Mouse (Mus musculus): ENCODE results near the gene Krt26. TPM values are rescaled to one million over a fixed set of nuclear protein-coding genes. Genes with fewer than 3 reads are reported as not detected.
A peak's percentile ranks its signal among the peaks of the same experiment; 100 is the strongest.

Krt26 gene
- polyA plus RNA-seq, 1 experiment from 2014 or later = not detected

DNA sequence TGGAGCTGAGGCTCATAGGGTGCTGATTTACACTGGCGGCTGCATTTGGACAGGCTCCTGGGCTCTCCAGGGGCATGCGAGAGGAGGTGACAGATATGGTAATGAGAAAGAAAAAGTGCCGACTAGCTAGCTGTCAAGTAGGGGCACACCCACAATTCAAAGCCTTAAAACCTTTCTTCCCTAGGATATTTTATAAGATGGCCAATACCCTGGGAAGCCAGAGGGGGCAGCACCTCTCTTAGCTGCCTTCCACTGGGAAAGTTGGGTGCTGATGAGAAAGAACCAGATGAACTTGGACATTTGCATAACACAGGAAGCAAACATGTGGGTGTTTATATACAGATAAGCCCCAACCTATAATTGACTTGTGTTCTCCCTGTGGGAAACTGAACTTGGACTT, 31.5 kb upstream of the Krt26 start:
- Histone ChIP-seq H3K36me3 (ENCODE audit: control insufficient read depth, insufficient read depth, low read length) (no peaks in the 10 kb centered on the region), H3K9ac (ENCODE audit: low read length) (no peak overlapping the region), H3K4me1 (replicated peaks; ENCODE audit: control insufficient read depth, insufficient read depth) (no peaks in the 10 kb centered on the region), H3K4me3 (ENCODE audit: low read depth, low read length) (no peak overlapping the region), H3K27me3 (ENCODE audit: control insufficient read depth, insufficient read depth, low read length) (no peaks in the 10 kb centered on the region), H3K27ac (replicated peaks) (no peak overlapping the region), H3K4me2 (replicated peaks; ENCODE audit: low read depth) (no peak overlapping the region), H3K9me3 (ENCODE audit: control insufficient read depth, low read length) (no peaks in the 10 kb centered on the region)
- ATAC-seq (ENCODE audit: low FRiP score, low TSS enrichment) (no peak), DNase-seq (ENCODE audit: low spot score) (peak; percentile 59)
- WGBS = 3% methylated on average over 3 of the region's 3 CpGs
- TF ChIP-seq EP300 (optimal IDR thresholded peaks at IDR 0.05) (no peak), CTCF (IDR thresholded peaks at IDR 0.05; ENCODE audit: low read depth) (peak; percentile 75)

DNA sequence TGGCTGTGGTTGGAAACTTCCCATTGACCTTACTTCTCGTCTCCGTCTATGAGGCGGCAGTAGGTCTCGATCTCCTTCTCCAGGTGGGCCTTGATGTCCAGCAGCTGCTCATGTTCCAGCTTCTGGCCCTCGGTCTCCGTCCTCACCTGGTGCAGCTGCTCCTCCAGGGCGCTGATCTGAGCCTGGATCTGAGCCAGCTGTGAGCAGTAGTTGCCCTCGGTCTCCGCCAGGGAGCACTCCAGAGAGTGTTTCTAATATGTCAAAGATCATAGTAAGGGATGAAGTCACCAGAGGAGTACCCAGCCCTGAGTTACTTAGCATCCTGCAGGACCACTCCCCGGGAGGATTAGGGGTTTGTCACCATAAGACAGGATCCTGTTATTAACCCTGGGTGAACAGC, 29.0 kb upstream of the Krt26 start:
- H3K4me1 ChIP-seq (replicated peaks; ENCODE audit: control insufficient read depth, insufficient read depth) = no peaks in the 10 kb centered on the region
- H3K27me3 ChIP-seq (ENCODE audit: control insufficient read depth, insufficient read depth, low read length) = no peaks in the 10 kb centered on the region
- no peak overlapping the region for H3K9ac ChIP-seq (ENCODE audit: low read length)
- H3K36me3 ChIP-seq (ENCODE audit: control insufficient read depth, insufficient read depth, low read length) = no peaks in the 10 kb centered on the region
- H3K27ac ChIP-seq (replicated peaks) = no peak overlapping the region
- no peak overlapping the region for H3K4me3 ChIP-seq (ENCODE audit: low read depth, low read length)
- WGBS = 23% methylated on average over 10 of the region's 10 CpGs
- no peak for ATAC-seq (ENCODE audit: low FRiP score, low TSS enrichment)
- H3K9me3 ChIP-seq (ENCODE audit: control insufficient read depth, low read length) = no peaks in the 10 kb centered on the region
- TF ChIP-seq CTCF (IDR thresholded peaks at IDR 0.05; ENCODE audit: low read depth) (peak; percentile 51), EP300 (optimal IDR thresholded peaks at IDR 0.05) (no peak)
- no peak overlapping the region for H3K4me2 ChIP-seq (replicated peaks; ENCODE audit: low read depth)
- DNase-seq (ENCODE audit: low spot score) = peak; percentile 42

DNA sequence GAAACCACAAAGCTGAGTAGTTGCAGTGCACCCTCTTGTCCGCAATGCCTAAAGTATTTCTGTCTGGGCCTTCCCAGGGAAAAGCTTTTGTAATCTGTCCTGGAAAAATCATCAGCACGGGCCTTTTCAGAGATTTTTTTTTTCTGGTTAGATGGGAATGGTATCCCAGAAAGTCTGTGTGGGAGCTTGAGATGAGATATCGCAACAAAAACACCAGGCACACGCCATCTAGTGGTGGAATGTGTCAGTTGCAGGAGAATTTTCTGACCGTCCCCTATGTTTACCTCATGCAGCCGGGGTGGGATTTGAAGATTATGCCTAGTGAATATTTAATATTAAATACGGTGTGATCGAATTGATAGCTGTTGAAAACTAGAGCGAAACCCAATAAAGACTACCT, 26.6 kb upstream of the Krt26 start:
- peak; percentile 34 for DNase-seq (ENCODE audit: low spot score)
- 18% methylated on average over 9 of the region's 9 CpGs for WGBS

DNA sequence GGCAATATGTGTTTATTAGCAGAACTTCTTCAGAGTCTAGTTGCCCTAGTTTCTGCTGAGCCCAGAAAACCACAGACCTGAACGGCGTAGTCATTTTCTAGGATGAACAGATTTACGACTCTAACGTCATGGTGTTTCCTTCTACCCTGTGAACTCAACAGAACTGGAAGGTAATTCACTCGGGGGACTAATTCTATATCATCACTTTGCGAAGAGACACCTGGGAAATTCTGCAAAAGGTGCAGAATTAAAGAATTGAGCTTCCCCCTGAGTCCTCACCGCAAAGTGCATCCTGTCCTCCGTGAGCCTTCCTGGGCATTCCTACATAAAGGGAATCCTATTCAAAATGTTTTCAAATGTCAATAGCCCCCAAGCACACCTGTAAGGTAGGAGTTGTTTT, 23.7 kb upstream of the Krt26 start:
- H3K27me3 ChIP-seq (ENCODE audit: control insufficient read depth, insufficient read depth, low read length) = no peaks in the 10 kb centered on the region
- no peak overlapping the region for H3K9ac ChIP-seq (ENCODE audit: low read length)
- no peak overlapping the region for H3K4me2 ChIP-seq (replicated peaks; ENCODE audit: low read depth)
- no peaks in the 10 kb centered on the region for H3K4me1 ChIP-seq (replicated peaks; ENCODE audit: control insufficient read depth, insufficient read depth)
- WGBS = 89% methylated on average over 8 of the region's 8 CpGs
- no peak overlapping the region for H3K27ac ChIP-seq (replicated peaks)
- no peak for DNase-seq (ENCODE audit: low spot score)
- ATAC-seq (ENCODE audit: low FRiP score, low TSS enrichment) = no peak
- no peak for TF ChIP-seq CTCF (IDR thresholded peaks at IDR 0.05; ENCODE audit: low read depth)
- TF ChIP-seq EP300 (optimal IDR thresholded peaks at IDR 0.05) = no peak
- no peak overlapping the region for H3K4me3 ChIP-seq (ENCODE audit: low read depth, low read length)
- H3K9me3 ChIP-seq (ENCODE audit: control insufficient read depth, low read length) = no peaks in the 10 kb centered on the region
- H3K36me3 ChIP-seq (ENCODE audit: control insufficient read depth, insufficient read depth, low read length) = no peaks in the 10 kb centered on the region

More for the DNA sequence above, 26.6 kb upstream of the Krt26 start:
- Histone ChIP-seq H3K4me2 (replicated peaks; ENCODE audit: low read depth) (no peak overlapping the region), H3K9ac (ENCODE audit: low read length) (no peak overlapping the region), H3K4me1 (replicated peaks; ENCODE audit: control insufficient read depth, insufficient read depth) (no peaks in the 10 kb centered on the region), H3K36me3 (ENCODE audit: control insufficient read depth, insufficient read depth, low read length) (no peaks in the 10 kb centered on the region), H3K27me3 (ENCODE audit: control insufficient read depth, insufficient read depth, low read length) (no peaks in the 10 kb centered on the region), H3K4me3 (ENCODE audit: low read depth, low read length) (no peak overlapping the region), H3K27ac (replicated peaks) (no peak overlapping the region), H3K9me3 (ENCODE audit: control insufficient read depth, low read length) (no peaks in the 10 kb centered on the region)
- TF ChIP-seq EP300 (optimal IDR thresholded peaks at IDR 0.05) (no peak), CTCF (IDR thresholded peaks at IDR 0.05; ENCODE audit: low read depth) (peak; percentile 81)
- ATAC-seq (ENCODE audit: low FRiP score, low TSS enrichment) = no peak

DNA sequence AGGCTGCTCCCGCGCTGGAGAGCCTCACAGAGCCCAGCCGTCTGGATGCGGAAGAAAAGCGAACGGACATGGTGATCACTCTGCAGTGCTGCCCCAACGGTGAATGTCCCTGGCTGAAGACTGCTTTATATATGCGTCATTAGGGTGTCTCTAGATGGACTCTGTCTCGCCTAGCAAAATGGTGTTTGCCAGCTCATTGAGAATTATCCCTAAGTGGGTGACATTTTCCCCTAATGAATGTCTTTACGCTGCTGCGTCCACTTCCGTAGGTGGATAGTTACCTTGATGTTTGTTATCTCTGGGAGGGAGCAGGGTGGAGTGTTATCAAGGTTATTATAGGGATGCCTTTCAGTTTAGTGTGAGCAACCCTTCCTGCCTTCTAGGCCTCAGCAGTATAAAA, 13.2 kb upstream of the Krt26 start, which contains the start of gene Krt27:
TSS of gene Krt27 (minus strand) at position 101 of the 400 bp plus-strand sequence.
- H3K27me3 ChIP-seq (ENCODE audit: control insufficient read depth, insufficient read depth, low read length) = no peaks in the 10 kb centered on the region
- no peaks in the 10 kb centered on the region for H3K4me1 ChIP-seq (replicated peaks; ENCODE audit: control insufficient read depth, insufficient read depth)
- no peaks in the 10 kb centered on the region for H3K9me3 ChIP-seq (ENCODE audit: control insufficient read depth, low read length)
- H3K4me2 ChIP-seq (replicated peaks; ENCODE audit: low read depth) = no peak within 1 kb of the TSS
- H3K36me3 ChIP-seq (ENCODE audit: control insufficient read depth, insufficient read depth, low read length) = no peaks in the 10 kb centered on the region
- ATAC-seq (ENCODE audit: low FRiP score, low TSS enrichment) (no peak), DNase-seq (ENCODE audit: low spot score) (no peak)
- TF ChIP-seq EP300 (optimal IDR thresholded peaks at IDR 0.05) (no peak), CTCF (IDR thresholded peaks at IDR 0.05; ENCODE audit: low read depth) (no peak)
- 66% methylated on average over 12 of the region's 12 CpGs for WGBS
- H3K4me3 ChIP-seq (ENCODE audit: low read depth, low read length) = no peak within 1 kb of the TSS
- H3K9ac ChIP-seq (ENCODE audit: low read length) = no peak within 1 kb of the TSS
- H3K27ac ChIP-seq (replicated peaks) = no peak within 1 kb of the TSS

DNA sequence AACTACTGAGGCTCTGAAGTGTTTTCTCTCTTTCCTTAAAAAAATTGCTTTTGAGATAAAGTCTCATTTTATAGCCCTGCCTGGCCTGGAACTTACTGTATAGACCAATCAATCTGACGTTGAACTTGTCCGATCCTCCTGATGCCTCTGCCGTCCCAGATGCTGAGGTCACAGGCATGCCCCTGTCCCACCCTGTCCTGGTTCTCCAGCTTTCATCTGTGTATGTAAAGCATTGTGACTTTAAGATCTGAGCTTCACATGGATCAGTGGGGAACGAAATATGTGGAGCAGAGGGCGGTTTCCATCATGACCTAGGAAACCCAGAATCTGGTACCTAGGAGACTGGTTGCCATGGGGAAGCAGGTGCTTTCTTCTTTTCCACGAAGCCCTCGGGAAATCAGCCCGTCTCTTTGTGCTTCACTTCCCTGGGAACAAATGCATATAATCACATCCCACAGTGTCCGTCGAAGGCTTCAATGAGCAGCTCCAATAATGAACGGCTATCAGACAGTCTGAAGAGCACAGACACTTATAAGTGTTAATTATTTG, 1.6 kb upstream of the Krt26 start:
- no peak overlapping the region for H3K4me3 ChIP-seq (ENCODE audit: low read depth, low read length)
- no peaks in the 10 kb centered on the region for H3K36me3 ChIP-seq (ENCODE audit: control insufficient read depth, insufficient read depth, low read length)
- no peak for ATAC-seq (ENCODE audit: low FRiP score, low TSS enrichment)
- 73% methylated on average over 11 of the region's 11 CpGs for WGBS
- H3K4me1 ChIP-seq (replicated peaks; ENCODE audit: control insufficient read depth, insufficient read depth) = no peaks in the 10 kb centered on the region
- no peak overlapping the region for H3K9ac ChIP-seq (ENCODE audit: low read length)
- no peak overlapping the region for H3K4me2 ChIP-seq (replicated peaks; ENCODE audit: low read depth)
- no peaks in the 10 kb centered on the region for H3K9me3 ChIP-seq (ENCODE audit: control insufficient read depth, low read length)
- no peak for DNase-seq (ENCODE audit: low spot score)
- H3K27ac ChIP-seq (replicated peaks) = no peak overlapping the region
- H3K27me3 ChIP-seq (ENCODE audit: control insufficient read depth, insufficient read depth, low read length) = no peaks in the 10 kb centered on the region
- TF ChIP-seq CTCF (IDR thresholded peaks at IDR 0.05; ENCODE audit: low read depth) (no peak), EP300 (optimal IDR thresholded peaks at IDR 0.05) (no peak)
